In genomic region chr1:79802858-79803427, GRCm38 (mm10) we compare ENCODE assay signal across 21 mouse cellular contexts. TPM values are rescaled to one million over a fixed set of nuclear protein-coding genes. Genes with fewer than 3 reads are reported as not detected.
A peak's percentile ranks its signal among the peaks of the same experiment; 100 is the strongest.
DNase-seq lines count a peak whose midpoint lies in the region; ATAC-seq and TF ChIP-seq lines count a peak whose summit lies in the region.
"Had no signal": no experiment of that assay in that cellular context is flagged by ENCODE, and none has a peak within 500 bp of the region (broad histone marks: within the 10 kb centered on the region; RNA-seq: fewer than 3 reads in every experiment).

No protein-coding gene starts in this region.

- 0 out of 2 replicates have a peak, but pooled peaks cover 3% of the 10 kb centered on the region for H3K36me3 ChIP-seq in midbrain, embryonic 13.5 days
- H3K36me3 ChIP-seq in midbrain, embryonic 10.5 days = 0 out of 2 replicates have a peak, but pooled peaks cover 11% of the 10 kb centered on the region
- no peaks in the 10 kb centered on the region for H3K36me3 ChIP-seq in hindbrain, embryonic 11.5 days (ENCODE audit: control insufficient read depth, insufficient read depth, low read length)
- no peaks in the 10 kb centered on the region for H3K36me3 ChIP-seq in hindbrain, postnatal 0 days (ENCODE audit: insufficient read depth, low read length)
- H3K36me3 ChIP-seq: embryonic facial prominence, embryonic 15.5 days; G1E; intestine, embryonic 15.5 days had no signal

- no peaks in the 10 kb centered on the region for H3K4me1 ChIP-seq in midbrain, embryonic 13.5 days (replicated peaks)
- no peaks in the 10 kb centered on the region for H3K4me1 ChIP-seq in midbrain, embryonic 10.5 days
- H3K4me1 ChIP-seq in hindbrain, embryonic 11.5 days (replicated peaks; ENCODE audit: control insufficient read depth, insufficient read depth, low read length) = no peaks in the 10 kb centered on the region
- H3K4me1 ChIP-seq in hindbrain, postnatal 0 days (ENCODE audit: insufficient read depth, low read length) = no peaks in the 10 kb centered on the region
- H3K4me1 ChIP-seq: forebrain, embryonic 10.5 days; intestine, embryonic 15.5 days had no signal

- WGBS in midbrain, embryonic 13.5 days = 66% methylated on average over 11 of the region's 11 CpGs
- WGBS in midbrain, embryonic 10.5 days = 85% methylated on average over 11 of the region's 11 CpGs
- WGBS in hindbrain, embryonic 11.5 days = 67% methylated on average over 11 of the region's 11 CpGs
- 54% methylated on average over 11 of the region's 11 CpGs for WGBS in hindbrain, postnatal 0 days

- H3K9ac ChIP-seq in midbrain, embryonic 13.5 days (replicated peaks) = no peak overlapping the region
- H3K9ac ChIP-seq in hindbrain, embryonic 11.5 days (ENCODE audit: low read depth, low read length) = no peak overlapping the region
- H3K9ac ChIP-seq in hindbrain, postnatal 0 days (replicated peaks; ENCODE audit: low read length) = no peak overlapping the region
- H3K9ac ChIP-seq: embryonic facial prominence, embryonic 15.5 days; intestine, embryonic 15.5 days had no signal

- H3K4me2 ChIP-seq in midbrain, embryonic 13.5 days (replicated peaks) = no peak overlapping the region
- H3K4me2 ChIP-seq in hindbrain, embryonic 11.5 days (replicated peaks; ENCODE audit: low read depth, low read length) = no peak overlapping the region
- H3K4me2 ChIP-seq in hindbrain, postnatal 0 days (ENCODE audit: low read depth, low read length) = no peak overlapping the region
- H3K4me2 ChIP-seq: embryonic facial prominence, embryonic 15.5 days; intestine, embryonic 15.5 days had no signal

- H3K27me3 ChIP-seq in midbrain, embryonic 13.5 days = no peaks in the 10 kb centered on the region
- no peaks in the 10 kb centered on the region for H3K27me3 ChIP-seq in midbrain, embryonic 10.5 days (ENCODE audit: low read depth, poor library complexity, severe bottlenecking)
- H3K27me3 ChIP-seq in hindbrain, embryonic 11.5 days (ENCODE audit: control insufficient read depth, insufficient read depth, low read length) = no peaks in the 10 kb centered on the region
- no peaks in the 10 kb centered on the region for H3K27me3 ChIP-seq in hindbrain, postnatal 0 days (ENCODE audit: insufficient read depth, low read length)
- H3K27me3 ChIP-seq: embryonic facial prominence, embryonic 15.5 days; intestine, embryonic 15.5 days had no signal

- ATAC-seq in midbrain, embryonic 13.5 days = 0 out of 2 replicates have a peak, but pooled peaks have one; percentile 53
- peak; percentile 70 for ATAC-seq in hindbrain, embryonic 11.5 days (ENCODE audit: low FRiP score)
- peak; percentile 80 for ATAC-seq in hindbrain, postnatal 0 days
- ATAC-seq: CD4-positive, CD25-positive, alpha-beta regulatory T cell, adult 4 months; intestine, embryonic 15.5 days had no signal

- H3K4me3 ChIP-seq in midbrain, embryonic 13.5 days (replicated peaks) = no peak overlapping the region
- H3K4me3 ChIP-seq in midbrain, embryonic 10.5 days = no peak overlapping the region
- no peak overlapping the region for H3K4me3 ChIP-seq in hindbrain, embryonic 11.5 days (ENCODE audit: low read depth, low read length)
- H3K4me3 ChIP-seq in hindbrain, postnatal 0 days (ENCODE audit: low read length) = no peak overlapping the region
- H3K4me3 ChIP-seq: embryonic facial prominence, embryonic 15.5 days; forebrain, embryonic 10.5 days; heart, embryonic 10.5 days; intestine, embryonic 15.5 days had no signal

- H3K27ac ChIP-seq in midbrain, embryonic 13.5 days = no peak overlapping the region
- H3K27ac ChIP-seq in midbrain, embryonic 10.5 days (replicated peaks) = no peak overlapping the region
- no peak overlapping the region for H3K27ac ChIP-seq in hindbrain, embryonic 11.5 days (ENCODE audit: low read depth, low read length)
- H3K27ac ChIP-seq in hindbrain, postnatal 0 days = no peak overlapping the region
- H3K27ac ChIP-seq: embryonic facial prominence, embryonic 15.5 days; forebrain, embryonic 10.5 days; heart, embryonic 10.5 days; intestine, embryonic 15.5 days had no signal

- H3K9me3 ChIP-seq in midbrain, embryonic 13.5 days = no peaks in the 10 kb centered on the region
- H3K9me3 ChIP-seq in midbrain, embryonic 10.5 days (replicated peaks) = no peaks in the 10 kb centered on the region
- no peaks in the 10 kb centered on the region for H3K9me3 ChIP-seq in hindbrain, embryonic 11.5 days (ENCODE audit: control insufficient read depth, low read length)
- no peaks in the 10 kb centered on the region for H3K9me3 ChIP-seq in hindbrain, postnatal 0 days (ENCODE audit: low read length)
- H3K9me3 ChIP-seq: embryonic facial prominence, embryonic 15.5 days; forebrain, embryonic 10.5 days; G1E; heart, embryonic 10.5 days; intestine, embryonic 15.5 days had no signal

- TF ChIP-seq CTCF in hindbrain, postnatal 0 days (IDR thresholded peaks at IDR 0.05; ENCODE audit: low read depth) = no peak

- DNase-seq in midbrain, embryonic 10.5 days (ENCODE audit: low spot score) = no peak
- peak; percentile 35 for DNase-seq in hindbrain, embryonic 11.5 days (ENCODE audit: low spot score)
- DNase-seq in hindbrain, postnatal 0 days (ENCODE audit: low spot score) = peak; percentile 52
- DNase-seq in lung, postnatal 10 days = no peak
- no peak for DNase-seq in kidney, postnatal 14 days
- DNase-seq in MN1 (ENCODE audit: low spot score) = no peak
- DNase-seq: adrenal gland, adult 2 months; cerebellum, adult 11 months; cerebellum, postnatal 25 days; gastrocnemius, postnatal 25 days; layer of hippocampus, postnatal 36 days; lung, adult 18-20 months; lung, postnatal 36 days; thymus, adult 2 months had no signal

RNA-seq across cellular contexts. Expression of gene Wdfy1, which starts 27.0 kb away (rescaled TPM):
- polyA plus RNA-seq in midbrain, embryonic 13.5 days (2015; fragmentation: Nextera tagmentation; extraction: Ambion mirVana) = 113 and 118 TPM in 2 replicates
- 37.5 and 46.4 TPM in 2 replicates for polyA plus RNA-seq in midbrain, embryonic 10.5 days (2016; fragmentation: Nextera tagmentation; extraction: Ambion mirVana)
- polyA plus RNA-seq in hindbrain, embryonic 11.5 days (2014; fragmentation: Nextera tagmentation; extraction: Ambion mirVana) = 52.1 and 52.6 TPM in 2 replicates
- 68.0 and 77.7 TPM in 2 replicates for total RNA-seq in hindbrain, postnatal 0 days (2014; rRNA removed)
- 73.6 and 75.3 TPM in 2 replicates for polyA plus RNA-seq in hindbrain, postnatal 0 days (2015; fragmentation: Nextera tagmentation; extraction: Ambion mirVana)

RNA-seq across cellular contexts. Expression of gene Mrpl44, which starts 27.1 kb away (rescaled TPM):
- 51.9 and 54.5 TPM in 2 replicates for polyA plus RNA-seq in midbrain, embryonic 13.5 days (2015; fragmentation: Nextera tagmentation; extraction: Ambion mirVana)
- polyA plus RNA-seq in midbrain, embryonic 10.5 days (2016; fragmentation: Nextera tagmentation; extraction: Ambion mirVana) = 65.5 and 68.2 TPM in 2 replicates
- 53.0 and 53.1 TPM in 2 replicates for polyA plus RNA-seq in hindbrain, embryonic 11.5 days (2014; fragmentation: Nextera tagmentation; extraction: Ambion mirVana)
- total RNA-seq in hindbrain, postnatal 0 days (2014; rRNA removed) = 27.0 and 29.5 TPM in 2 replicates
- polyA plus RNA-seq in hindbrain, postnatal 0 days (2015; fragmentation: Nextera tagmentation; extraction: Ambion mirVana) = 35.3 and 37.2 TPM in 2 replicates

RNA-seq across cellular contexts. Expression of gene Serpine2, which starts 58.0 kb away (rescaled TPM):
- 106 and 116 TPM in 2 replicates for polyA plus RNA-seq in midbrain, embryonic 13.5 days (2015; fragmentation: Nextera tagmentation; extraction: Ambion mirVana)
- polyA plus RNA-seq in midbrain, embryonic 10.5 days (2016; fragmentation: Nextera tagmentation; extraction: Ambion mirVana) = 54.7 and 60.4 TPM in 2 replicates
- 91.7 and 103 TPM in 2 replicates for polyA plus RNA-seq in hindbrain, embryonic 11.5 days (2014; fragmentation: Nextera tagmentation; extraction: Ambion mirVana)
- total RNA-seq in hindbrain, postnatal 0 days (2014; rRNA removed) = 234 and 251 TPM in 2 replicates
- 505 and 540 TPM in 2 replicates for polyA plus RNA-seq in hindbrain, postnatal 0 days (2015; fragmentation: Nextera tagmentation; extraction: Ambion mirVana)
- polyA plus RNA-seq: G1E had no signal

Comparison
In these comparisons a context has a peak if more than half of its experiments do, and no peak if none do; other contexts are left out.
1. DNase-seq: peak in hindbrain, embryonic 11.5 days (single experiment) and hindbrain, postnatal 0 days (single experiment); none in midbrain, embryonic 10.5 days (single experiment), lung, postnatal 10 days (single experiment), kidney, postnatal 14 days (single experiment) and MN1 (single experiment).
2. Peak in every context shown above with its lines, with median percentiles within 50 percentile points of each other: ATAC-seq.